In the genomic region with DNA sequence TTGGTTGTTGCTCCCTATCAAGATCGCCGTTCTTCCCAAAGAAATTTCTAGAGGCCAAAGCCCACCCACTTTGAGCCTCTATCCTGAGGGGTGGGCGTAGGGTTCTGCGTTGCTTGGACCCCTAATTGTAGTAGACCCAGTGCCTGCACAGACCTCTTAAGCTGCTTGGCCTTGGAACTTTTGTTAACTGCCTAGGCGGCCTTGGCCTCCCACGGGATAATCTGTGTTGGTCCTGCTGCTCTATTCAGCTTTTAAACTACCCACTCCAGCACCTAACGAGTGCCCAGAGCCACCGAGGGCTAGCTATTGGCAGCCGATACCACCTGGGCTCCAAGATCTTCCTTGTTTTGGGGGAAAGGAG, we compare ENCODE assay signal across 8 mouse cellular contexts. TPM values are rescaled to one million over a fixed set of nuclear protein-coding genes. Genes with fewer than 3 reads are reported as not detected.
DNase-seq lines count a peak whose midpoint lies in the region; ATAC-seq and TF ChIP-seq lines count a peak whose summit lies in the region.

No protein-coding gene starts in this region.

- intact Hi-C loops in left cerebral cortex, postnatal 4 days (cut with DNase I): no loop called here
- intact Hi-C loops in left cerebral cortex, postnatal 36 days (cut with DNase I): no loop called here

- H3K9me3 ChIP-seq in lung, postnatal 0 days (ENCODE audit: low read length): no peaks in the 10 kb centered on the region
- no peaks in the 10 kb centered on the region for H3K9me3 ChIP-seq in limb, embryonic 13.5 days
- no peaks in the 10 kb centered on the region for H3K9me3 ChIP-seq in stomach, postnatal 0 days (ENCODE audit: control insufficient read depth, low read length)

- ATAC-seq in lung, postnatal 0 days: no peak
- no peak for ATAC-seq in limb, embryonic 13.5 days (ENCODE audit: low FRiP score, low read depth)
- no peak for ATAC-seq in stomach, postnatal 0 days (ENCODE audit: low FRiP score, low TSS enrichment)

- H3K36me3 ChIP-seq in lung, postnatal 0 days (ENCODE audit: insufficient read depth, low read length): no peaks in the 10 kb centered on the region
- no peaks in the 10 kb centered on the region for H3K36me3 ChIP-seq in limb, embryonic 13.5 days
- H3K36me3 ChIP-seq in stomach, postnatal 0 days (ENCODE audit: control insufficient read depth, insufficient read depth, low read length): no peaks in the 10 kb centered on the region

- H3K4me3 ChIP-seq in lung, postnatal 0 days (ENCODE audit: low read depth, low read length): peak overlapping the region; percentile 37
- H3K4me3 ChIP-seq in lung, adult 2 months (replicated peaks; ENCODE audit: extremely low read depth, low read depth, low read length): no peak overlapping the region
- H3K4me3 ChIP-seq in limb, embryonic 13.5 days: peak overlapping the region; percentile 49
- H3K4me3 ChIP-seq in stomach, postnatal 0 days (ENCODE audit: low read depth, low read length): peak overlapping the region; percentile 36

- H3K27me3 ChIP-seq in lung, postnatal 0 days (replicated peaks; ENCODE audit: insufficient read depth, low read length): no peaks in the 10 kb centered on the region
- H3K27me3 ChIP-seq in limb, embryonic 13.5 days: 0 out of 2 replicates have a peak, but pooled peaks cover 6% of the 10 kb centered on the region
- H3K27me3 ChIP-seq in stomach, postnatal 0 days (ENCODE audit: control insufficient read depth, insufficient read depth, low read length): no peaks in the 10 kb centered on the region

- TF ChIP-seq CTCF in lung, postnatal 0 days (IDR thresholded peaks at IDR 0.05): no peak
- TF ChIP-seq CTCF in lung, adult 2 months (IDR thresholded peaks at IDR 0.05; ENCODE audit: insufficient read depth, low read length): no peak
- TF ChIP-seq CTCF in stomach, postnatal 0 days (IDR thresholded peaks at IDR 0.05; ENCODE audit: low read depth): no peak

- TF ChIP-seq EP300 in lung, postnatal 0 days (IDR thresholded peaks at IDR 0.05): no peak
- TF ChIP-seq EP300 in stomach, postnatal 0 days (optimal IDR thresholded peaks at IDR 0.05): no peak

- H3K4me1 ChIP-seq in lung, postnatal 0 days (ENCODE audit: insufficient read depth, low read depth, low read length): peaks cover 17% of the 10 kb centered on the region; the same call in 1 of the 2 replicates
- H3K4me1 ChIP-seq in lung, adult 2 months (ENCODE audit: control insufficient read depth, insufficient read depth, low read length): no peaks in the 10 kb centered on the region; the same call in 1 of the 2 replicates
- H3K4me1 ChIP-seq in limb, embryonic 13.5 days: peaks cover 29% of the 10 kb centered on the region
- peaks cover 18% of the 10 kb centered on the region for H3K4me1 ChIP-seq in stomach, postnatal 0 days (replicated peaks; ENCODE audit: control insufficient read depth, insufficient read depth)

- H3K4me2 ChIP-seq in lung, postnatal 0 days (replicated peaks; ENCODE audit: low read depth, low read length): peak overlapping the region; percentile 75
- peak overlapping the region; percentile 81 for H3K4me2 ChIP-seq in limb, embryonic 13.5 days (replicated peaks)
- H3K4me2 ChIP-seq in stomach, postnatal 0 days (replicated peaks; ENCODE audit: low read depth): peak overlapping the region; percentile 70

- H3K27ac ChIP-seq in lung, postnatal 0 days (ENCODE audit: low read length): peak overlapping the region; percentile 66; the same call in 1 of the 2 replicates
- peak overlapping the region; percentile 58 for H3K27ac ChIP-seq in limb, embryonic 13.5 days
- peak overlapping the region; percentile 91 for H3K27ac ChIP-seq in stomach, postnatal 0 days (replicated peaks)

- no peak for TF ChIP-seq POLR2A in lung, adult 2 months (IDR thresholded peaks at IDR 0.05; ENCODE audit: borderline replicate concordance, extremely low read depth, low read depth, low read length)

- WGBS in lung, postnatal 0 days: 27% methylated on average over 9 of the region's 9 CpGs
- WGBS in lung, adult 2 months: 30% methylated on average over 9 of the region's 9 CpGs
- 15% methylated on average over 9 of the region's 9 CpGs for WGBS in limb, embryonic 13.5 days
- 25% methylated on average over 9 of the region's 9 CpGs for WGBS in stomach, postnatal 0 days

- H3K9ac ChIP-seq in lung, postnatal 0 days (replicated peaks; ENCODE audit: low read depth): peak overlapping the region; percentile 43
- peak overlapping the region; percentile 70 for H3K9ac ChIP-seq in limb, embryonic 13.5 days
- peak overlapping the region; percentile 69 for H3K9ac ChIP-seq in stomach, postnatal 0 days (ENCODE audit: low read length)

- peak; percentile 59 to 64 for DNase-seq in adrenal gland, postnatal 36 days
- no peak for DNase-seq in adrenal gland, postnatal 25 days
- no peak for DNase-seq in lung, postnatal 0 days (ENCODE audit: low spot score)
- DNase-seq in lung, adult 2 months: no peak
- DNase-seq in stomach, postnatal 0 days (ENCODE audit: low spot score): no peak
- DNase-seq in left cerebral cortex, postnatal 4 days: no peak
- DNase-seq in left cerebral cortex, postnatal 36 days (ENCODE audit: low spot score in 2 of 2): no peak

RNA-seq across cellular contexts. Expression of a gene that starts 3.5 kb away (rescaled TPM):
- total RNA-seq in adrenal gland, postnatal 36 days (2021): 10 to 100 TPM; 68.8 to 72.2 TPM
- total RNA-seq in adrenal gland, postnatal 25 days (2021): 72.0 and 75.6 TPM in 2 replicates
- 6.5 TPM in 2 replicates for polyA plus RNA-seq in lung, postnatal 0 days (2015; fragmentation: Nextera tagmentation; extraction: Ambion mirVana)
- 15.2 and 16.0 TPM in 2 replicates for polyA plus RNA-seq in lung, adult 2 months (2012; rRNA removed)
- 5.1 and 5.6 TPM in 2 replicates for polyA plus RNA-seq in limb, embryonic 13.5 days (2015; fragmentation: Nextera tagmentation; extraction: Ambion mirVana)
- polyA plus RNA-seq in stomach, postnatal 0 days (2015; fragmentation: Nextera tagmentation; extraction: Ambion mirVana): 3.8 and 4.1 TPM in 2 replicates
- total RNA-seq in left cerebral cortex, postnatal 4 days (2021): 10 to 100 TPM; 22.9 to 23.2 TPM
- 10 to 100 TPM; 42.8 to 51.6 TPM for total RNA-seq in left cerebral cortex, postnatal 36 days (2021)

RNA-seq across cellular contexts. Expression of a gene that starts 11.1 kb away (rescaled TPM):
- total RNA-seq in adrenal gland, postnatal 36 days (2021): 100 to 1,000 TPM; 118 to 127 TPM
- 92.1 and 129 TPM in 2 replicates for total RNA-seq in adrenal gland, postnatal 25 days (2021)
- polyA plus RNA-seq in lung, postnatal 0 days (2015; fragmentation: Nextera tagmentation; extraction: Ambion mirVana): 28.8 and 34.5 TPM in 2 replicates
- polyA plus RNA-seq in lung, adult 2 months (2012; rRNA removed): 41.1 and 46.5 TPM in 2 replicates
- polyA plus RNA-seq in limb, embryonic 13.5 days (2015; fragmentation: Nextera tagmentation; extraction: Ambion mirVana): 14.4 and 17.2 TPM in 2 replicates
- polyA plus RNA-seq in stomach, postnatal 0 days (2015; fragmentation: Nextera tagmentation; extraction: Ambion mirVana): 28.6 and 36.7 TPM in 2 replicates
- 10 to 100 TPM; 31.7 to 41.3 TPM for total RNA-seq in left cerebral cortex, postnatal 4 days (2021)
- 10 to 100 TPM; 72.3 to 80.3 TPM for total RNA-seq in left cerebral cortex, postnatal 36 days (2021)

RNA-seq across cellular contexts. Expression of a gene that starts 11.1 kb away (rescaled TPM):
- total RNA-seq in adrenal gland, postnatal 36 days (2021): 10 to 100 TPM; 10.1 to 11.1 TPM
- 9.1 and 13.7 TPM in 2 replicates for total RNA-seq in adrenal gland, postnatal 25 days (2021)
- 3.7 and 3.8 TPM in 2 replicates for polyA plus RNA-seq in lung, postnatal 0 days (2015; fragmentation: Nextera tagmentation; extraction: Ambion mirVana)
- polyA plus RNA-seq in lung, adult 2 months (2012; rRNA removed): 11.0 and 17.2 TPM in 2 replicates
- 4.8 and 5.1 TPM in 2 replicates for polyA plus RNA-seq in limb, embryonic 13.5 days (2015; fragmentation: Nextera tagmentation; extraction: Ambion mirVana)
- 4.2 and 5.0 TPM in 2 replicates for polyA plus RNA-seq in stomach, postnatal 0 days (2015; fragmentation: Nextera tagmentation; extraction: Ambion mirVana)
- 10 to 100 TPM; 11.1 to 13.8 TPM for total RNA-seq in left cerebral cortex, postnatal 4 days (2021)
- 10 to 100 TPM; 16.1 to 19.3 TPM for total RNA-seq in left cerebral cortex, postnatal 36 days (2021)

RNA-seq across cellular contexts. Expression of a gene that starts 19.7 kb away (rescaled TPM):
- 1 to 10 TPM; 3.5 to 5.9 TPM for total RNA-seq in adrenal gland, postnatal 36 days (2021)
- total RNA-seq in adrenal gland, postnatal 25 days (2021): 3.9 and 6.2 TPM in 2 replicates
- 6.2 and 7.1 TPM in 2 replicates for polyA plus RNA-seq in lung, postnatal 0 days (2015; fragmentation: Nextera tagmentation; extraction: Ambion mirVana)
- polyA plus RNA-seq in lung, adult 2 months (2012; rRNA removed): 2.9 and 4.7 TPM in 2 replicates
- polyA plus RNA-seq in limb, embryonic 13.5 days (2015; fragmentation: Nextera tagmentation; extraction: Ambion mirVana): 12.8 and 13.8 TPM in 2 replicates
- 3.7 and 4.4 TPM in 2 replicates for polyA plus RNA-seq in stomach, postnatal 0 days (2015; fragmentation: Nextera tagmentation; extraction: Ambion mirVana)
- 10 to 100 TPM; 19.0 to 24.2 TPM for total RNA-seq in left cerebral cortex, postnatal 4 days (2021)
- total RNA-seq in left cerebral cortex, postnatal 36 days (2021): 10 to 100 TPM; 13.2 to 16.6 TPM

RNA-seq across cellular contexts. Expression of a gene that starts 58.4 kb away (rescaled TPM):
- total RNA-seq in adrenal gland, postnatal 36 days (2021): 10 to 100 TPM; 16.4 to 17.3 TPM
- total RNA-seq in adrenal gland, postnatal 25 days (2021): 15.6 and 19.9 TPM in 2 replicates
- polyA plus RNA-seq in lung, postnatal 0 days (2015; fragmentation: Nextera tagmentation; extraction: Ambion mirVana): 4.1 and 4.9 TPM in 2 replicates
- 26.4 and 31.7 TPM in 2 replicates for polyA plus RNA-seq in lung, adult 2 months (2012; rRNA removed)
- polyA plus RNA-seq in limb, embryonic 13.5 days (2015; fragmentation: Nextera tagmentation; extraction: Ambion mirVana): 1.1 and 1.2 TPM in 2 replicates
- 0.86 and 1.1 TPM in 2 replicates for polyA plus RNA-seq in stomach, postnatal 0 days (2015; fragmentation: Nextera tagmentation; extraction: Ambion mirVana)
- total RNA-seq in left cerebral cortex, postnatal 4 days (2021): 10 to 100 TPM; 34.8 to 39.1 TPM
- total RNA-seq in left cerebral cortex, postnatal 36 days (2021): 100 to 1,000 TPM; 129 to 172 TPM

Comparison
In these comparisons a context has a peak if more than half of its experiments do, and no peak if none do; other contexts are left out.
1. DNase-seq: peak in adrenal gland, postnatal 36 days (2 of 2); none in adrenal gland, postnatal 25 days (single experiment), lung, postnatal 0 days (single experiment), lung, adult 2 months (single experiment), stomach, postnatal 0 days (single experiment), left cerebral cortex, postnatal 4 days (single experiment) and left cerebral cortex, postnatal 36 days (0 of 2).
2. Peak in every context shown above with its lines, with median percentiles within 50 percentile points of each other: H3K27ac ChIP-seq, H3K4me2 ChIP-seq and H3K9ac ChIP-seq.